Mouse (Mus musculus) megakaryocyte, adult 5-6 weeks (primary cell): ENCODE data around the gene Olfr1315-ps1. TPM values are rescaled to one million over a fixed set of nuclear protein-coding genes. Genes with fewer than 3 reads are reported as not detected.

Experiments
- ATAC-seq: 2 replicates; pipeline ENCODE4 v1.8.0; 2016; ENCODE audit warnings: mild to moderate bottlenecking, inconsistent platforms; ENCODE audit not compliant: poor library complexity, severe bottlenecking
- total RNA-seq, 2 experiments: library from RNA; stranded (forward) in 1 of 2; stranded (reverse) in 1 of 2; fragments of 153-499, 151-499 nt in 1 of 2; fragments of 221-1000, 200-1000 nt in 1 of 2; gene quantifications; 2 replicates each; pipeline versions ENCODE4 v1.2.3 to v1.2.4; 2015 to 2017

Gene Olfr1315-ps1
- not detected in 2 replicates for total RNA-seq (2015)
- not detected in 2 replicates for total RNA-seq (2017)

DNA sequence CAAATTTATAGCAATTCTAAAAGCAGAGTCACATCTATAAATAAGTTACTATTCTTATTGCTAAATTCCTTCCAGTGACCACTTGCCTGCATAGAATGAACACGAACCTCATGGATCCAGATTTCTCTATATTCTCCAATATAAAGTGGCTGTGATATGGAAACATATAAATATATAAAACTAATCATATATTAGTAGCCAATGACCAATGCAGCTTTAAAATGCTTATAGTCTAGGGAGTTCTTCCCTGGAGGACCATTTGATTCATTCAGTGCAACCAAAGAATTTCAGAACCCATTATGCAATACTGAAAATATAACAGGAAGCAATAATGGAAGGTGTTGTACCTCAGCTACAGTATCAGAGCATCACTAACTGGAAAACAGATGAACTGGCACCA lies at the start of gene Olfr1315-ps1:
Gene Olfr1315-ps1 (minus strand): TSS at position 101 of the 400 bp plus-strand sequence.
- no peak for ATAC-seq

DNA sequence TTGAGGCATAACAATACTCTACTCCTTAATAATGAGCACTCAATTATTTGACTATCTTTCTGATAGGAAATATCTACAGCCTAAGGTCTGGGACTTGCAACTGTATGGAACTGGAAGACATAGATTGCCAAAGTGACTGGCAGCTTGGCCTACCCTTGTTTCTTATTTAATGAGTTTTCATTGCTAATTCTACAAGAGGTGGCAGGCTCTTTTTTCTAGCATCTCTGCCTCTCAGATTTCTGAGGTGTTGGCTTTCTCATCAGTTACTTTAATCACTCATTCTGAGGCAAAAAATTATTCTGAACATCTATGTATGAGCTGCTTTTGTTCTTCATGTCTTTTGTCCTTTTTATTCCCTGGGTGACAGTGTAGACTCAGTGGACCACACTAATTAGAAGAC lies 38.7 kb upstream of the Olfr1315-ps1 start, which contains the start of gene Olfr1318:
Gene Olfr1318 (plus strand): TSS at position 301 of the 400 bp plus-strand sequence.
- no peak for ATAC-seq

GRCm38 (mm10) chr2:112140029-112140428 lies 24.8 kb upstream of the Olfr1315-ps1 start, which contains the start of gene Olfr1317:
Gene Olfr1317, plus strand, starts transcription at chr2:112140329.
- no peak for ATAC-seq

DNA sequence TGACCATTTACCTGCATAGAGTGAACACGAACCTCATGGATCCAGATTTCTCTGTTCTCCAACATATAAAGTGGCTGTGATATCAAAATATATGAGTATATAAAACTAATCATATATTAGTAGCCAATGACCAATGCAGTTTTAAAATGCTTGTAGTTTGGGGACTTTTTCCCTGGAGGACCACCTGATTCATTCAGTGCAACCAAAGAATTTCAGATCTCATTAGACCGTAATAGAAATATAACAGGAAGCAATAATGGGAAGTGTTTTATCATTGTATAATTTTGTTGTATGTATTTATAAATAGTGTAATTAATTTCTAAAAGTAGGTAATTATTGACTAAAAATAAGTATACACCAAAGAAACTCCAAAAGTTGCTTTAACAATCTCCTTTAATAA lies 19.6 kb upstream of the Olfr1315-ps1 start, which contains the start of gene Olfr1316:
Gene Olfr1316 (minus strand): TSS at position 101 of the 400 bp plus-strand sequence.
- no peak for ATAC-seq

DNA sequence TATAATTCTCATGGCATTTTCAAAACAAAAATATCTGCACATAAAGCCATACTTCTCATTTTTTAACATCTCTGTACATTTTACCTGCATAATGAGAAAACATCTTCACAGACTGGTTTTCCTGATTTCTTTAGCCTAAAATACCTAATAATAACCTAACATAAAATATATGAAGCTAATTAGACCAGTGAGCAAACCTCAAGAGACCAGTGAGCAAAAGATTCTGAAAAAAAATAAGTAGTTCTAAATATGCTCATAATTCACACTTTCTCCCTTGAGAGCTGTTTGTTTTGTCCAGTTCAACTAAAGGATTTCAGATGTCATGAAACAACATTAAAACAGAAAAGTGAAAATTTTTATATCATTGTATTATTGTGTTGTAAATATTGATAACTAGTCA lies 18.6 kb downstream of the Olfr1315-ps1 start, which contains the start of gene Olfr1314:
Gene Olfr1314 (minus strand): TSS at position 101 of the 400 bp plus-strand sequence.
- ATAC-seq, result no peak

- no peak for ATAC-seq
These were observed 37.5 kb downstream of the Olfr1315-ps1 start, which contains the start of gene Olfr1313 for GRCm38 (mm10) chr2:112077743-112078142. Gene Olfr1313, minus strand, starts transcription at chr2:112077843.

Other genes with a start within 250 kb of the Olfr1315-ps1 start
- gene Olfr1305, start 238.3 kb downstream of the Olfr1315-ps1 start, total RNA-seq (2015), result not detected in 2 replicates
- not detected in 2 replicates for gene Olfr1305, start 238.3 kb downstream of the Olfr1315-ps1 start, total RNA-seq (2017)
- not detected in 2 replicates for gene Olfr1306, start 199.2 kb downstream of the Olfr1315-ps1 start, total RNA-seq (2015)
- gene Olfr1306, start 199.2 kb downstream of the Olfr1315-ps1 start, total RNA-seq (2017), result not detected in 2 replicates
- under 0.01 TPM in 1 of 2 replicates, not detected in the other for gene Olfr1307, start 166.0 kb downstream of the Olfr1315-ps1 start, total RNA-seq (2015)
- gene Olfr1307, start 166.0 kb downstream of the Olfr1315-ps1 start, total RNA-seq (2017), result not detected in 2 replicates
- gene Olfr1308, start 150.5 kb downstream of the Olfr1315-ps1 start, total RNA-seq (2015), result not detected in 2 replicates
- not detected in 2 replicates for gene Olfr1308, start 150.5 kb downstream of the Olfr1315-ps1 start, total RNA-seq (2017)
- not detected in 2 replicates for gene Olfr1309, start 125.2 kb downstream of the Olfr1315-ps1 start, total RNA-seq (2015)
- not detected in 2 replicates for gene Olfr1309, start 125.2 kb downstream of the Olfr1315-ps1 start, total RNA-seq (2017)
- not detected in 2 replicates for gene Olfr1310, start 102.7 kb downstream of the Olfr1315-ps1 start, total RNA-seq (2015)
- gene Olfr1310, start 102.7 kb downstream of the Olfr1315-ps1 start, total RNA-seq (2017), result not detected in 2 replicates
- not detected in 2 replicates for gene Olfr1311, start 91.0 kb downstream of the Olfr1315-ps1 start, total RNA-seq (2015)
- gene Olfr1311, start 91.0 kb downstream of the Olfr1315-ps1 start, total RNA-seq (2017), result not detected in 2 replicates
- not detected in 2 replicates for gene Olfr1312, start 65.2 kb downstream of the Olfr1315-ps1 start, total RNA-seq (2015)
- gene Olfr1312, start 65.2 kb downstream of the Olfr1315-ps1 start, total RNA-seq (2017), result not detected in 2 replicates
- not detected in 2 replicates for gene Olfr1313, start 37.6 kb downstream of the Olfr1315-ps1 start, total RNA-seq (2015)
- 0.51 TPM in 1 of 2 replicates, not detected in the other for gene Olfr1313, start 37.6 kb downstream of the Olfr1315-ps1 start, total RNA-seq (2017)
- not detected in 2 replicates for gene Olfr1314, start 18.7 kb downstream of the Olfr1315-ps1 start, total RNA-seq (2015)
- not detected in 2 replicates for gene Olfr1314, start 18.7 kb downstream of the Olfr1315-ps1 start, total RNA-seq (2017)
- gene Olfr1316, start 19.5 kb upstream of the Olfr1315-ps1 start, total RNA-seq (2015), result not detected in 2 replicates
- not detected in 2 replicates for gene Olfr1316, start 19.5 kb upstream of the Olfr1315-ps1 start, total RNA-seq (2017)
- gene Olfr1317, start 24.9 kb upstream of the Olfr1315-ps1 start, total RNA-seq (2015), result not detected in 2 replicates
- not detected in 2 replicates for gene Olfr1317, start 24.9 kb upstream of the Olfr1315-ps1 start, total RNA-seq (2017)
- gene Olfr1318, start 38.8 kb upstream of the Olfr1315-ps1 start, total RNA-seq (2015), result not detected in 2 replicates
- not detected in 2 replicates for gene Olfr1318, start 38.8 kb upstream of the Olfr1315-ps1 start, total RNA-seq (2017)
- 27.0 and 44.0 TPM in 2 replicates for gene Lpcat4, start 124.0 kb upstream of the Olfr1315-ps1 start, total RNA-seq (2015)
- 11.8 and 18.9 TPM in 2 replicates for gene Lpcat4, start 124.0 kb upstream of the Olfr1315-ps1 start, total RNA-seq (2017)
- not detected in 2 replicates for gene Nutm1, start 143.9 kb upstream of the Olfr1315-ps1 start, total RNA-seq (2015)
- not detected in 2 replicates for gene Nutm1, start 143.9 kb upstream of the Olfr1315-ps1 start, total RNA-seq (2017)
- gene Nop10, start 146.5 kb upstream of the Olfr1315-ps1 start, total RNA-seq (2015), result 48.1 and 56.2 TPM in 2 replicates
- gene Nop10, start 146.5 kb upstream of the Olfr1315-ps1 start, total RNA-seq (2017), result 72.9 and 74.8 TPM in 2 replicates
- gene Slc12a6, start 150.4 kb upstream of the Olfr1315-ps1 start, total RNA-seq (2015), result 108 and 110 TPM in 2 replicates
- gene Slc12a6, start 150.4 kb upstream of the Olfr1315-ps1 start, total RNA-seq (2017), result 111 and 132 TPM in 2 replicates
- not detected in 2 replicates for gene Gm21985, start 150.9 kb upstream of the Olfr1315-ps1 start, total RNA-seq (2015)
- 0.24 and 0.95 TPM in 2 replicates for gene Gm21985, start 150.9 kb upstream of the Olfr1315-ps1 start, total RNA-seq (2017)